ENCODE assay signal across 8 mouse cellular contexts in genomic region chr1:90153099-90153744, GRCm38 (mm10). TPM values are rescaled to one million over a fixed set of nuclear protein-coding genes. Genes with fewer than 3 reads are reported as not detected.
DNase-seq lines count a peak whose midpoint lies in the region; ATAC-seq and TF ChIP-seq lines count a peak whose summit lies in the region.
"Had no signal": no experiment of that assay in that cellular context is flagged by ENCODE, and none has a peak within 500 bp of the region (broad histone marks: within the 10 kb centered on the region; RNA-seq: fewer than 3 reads in every experiment).

TSS of gene Iqca (minus strand) at chr1:90153401.

- H3K9me3 ChIP-seq in forebrain, embryonic 14.5 days (replicated peaks; ENCODE audit: control insufficient read depth, low read length), result no peaks in the 10 kb centered on the region
- H3K9me3 ChIP-seq in heart, embryonic 16.5 days (replicated peaks; ENCODE audit: control insufficient read depth, low read length), result 0 out of 2 replicates have a peak, but pooled peaks cover 2% of the 10 kb centered on the region
- no peaks in the 10 kb centered on the region for H3K9me3 ChIP-seq in neural tube, embryonic 12.5 days

- no peaks in the 10 kb centered on the region for H3K36me3 ChIP-seq in forebrain, embryonic 14.5 days (ENCODE audit: control insufficient read depth, insufficient read depth, low read length)
- no peaks in the 10 kb centered on the region for H3K36me3 ChIP-seq in heart, embryonic 16.5 days (ENCODE audit: control insufficient read depth, insufficient read depth)
- H3K36me3 ChIP-seq in neural tube, embryonic 12.5 days, result no peaks in the 10 kb centered on the region
- no peaks in the 10 kb centered on the region for H3K36me3 ChIP-seq in testis, adult 2 months (ENCODE audit: control insufficient read depth, insufficient read depth, low read length)

- no peaks in the 10 kb centered on the region for H3K27me3 ChIP-seq in forebrain, embryonic 14.5 days (replicated peaks; ENCODE audit: control insufficient read depth, insufficient read depth, low read length)
- H3K27me3 ChIP-seq in heart, embryonic 16.5 days (ENCODE audit: control insufficient read depth, insufficient read depth, low read length), result peaks cover 29% of the 10 kb centered on the region
- H3K27me3 ChIP-seq in neural tube, embryonic 12.5 days (replicated peaks), result no peaks in the 10 kb centered on the region
- H3K27me3 ChIP-seq in testis, adult 2 months (ENCODE audit: control insufficient read depth, insufficient read depth, low read length), result no peaks in the 10 kb centered on the region

- DNase-seq in cerebellum, adult 8-10 months, result peak; percentile 4
- peak; percentile 89 for DNase-seq in forebrain, embryonic 14.5 days (ENCODE audit: low spot score)
- peak; percentile 86 for DNase-seq in kidney, postnatal 10 days
- peak; percentile 66 for DNase-seq in liver

- H3K4me3 ChIP-seq in forebrain, embryonic 14.5 days (ENCODE audit: low read depth, low read length), result peak within 1 kb of the TSS; percentile 15
- peak within 1 kb of the TSS; percentile 25 for H3K4me3 ChIP-seq in heart, embryonic 16.5 days (ENCODE audit: low read length)
- no peak within 1 kb of the TSS for H3K4me3 ChIP-seq in neural tube, embryonic 12.5 days
- H3K4me3 ChIP-seq in testis, adult 2 months (ENCODE audit: control insufficient read depth, low read depth, low read length), result peak within 1 kb of the TSS; percentile 75

- ATAC-seq in forebrain, embryonic 14.5 days, result peak; percentile 95
- peak; percentile 87 for ATAC-seq in heart, embryonic 16.5 days (replicated peaks; ENCODE audit: extremely low read depth, insufficient read depth, low FRiP score)
- ATAC-seq in neural tube, embryonic 12.5 days (ENCODE audit: low FRiP score, low read depth), result peak; percentile 91

- peak within 1 kb of the TSS; percentile 49 for H3K4me2 ChIP-seq in forebrain, embryonic 14.5 days (ENCODE audit: low read length)
- peak within 1 kb of the TSS; percentile 54 for H3K4me2 ChIP-seq in heart, embryonic 16.5 days (ENCODE audit: low read depth, low read length)
- H3K4me2 ChIP-seq in neural tube, embryonic 12.5 days (replicated peaks), result peak within 1 kb of the TSS; percentile 55

- 2% methylated on average over 18 of the region's 18 CpGs for WGBS in forebrain, embryonic 14.5 days
- 5% methylated on average over 18 of the region's 18 CpGs for WGBS in heart, embryonic 16.5 days
- 3% methylated on average over 18 of the region's 18 CpGs for WGBS in neural tube, embryonic 12.5 days

- H3K27ac ChIP-seq in forebrain, embryonic 14.5 days (ENCODE audit: low read depth, low read length), result peak within 1 kb of the TSS; percentile 48; the same call in 1 of the 2 replicates
- H3K27ac ChIP-seq in heart, embryonic 16.5 days (ENCODE audit: low read length), result no peak within 1 kb of the TSS
- no peak within 1 kb of the TSS for H3K27ac ChIP-seq in neural tube, embryonic 12.5 days
- no peak within 1 kb of the TSS for H3K27ac ChIP-seq in testis, adult 2 months (ENCODE audit: control insufficient read depth, insufficient read depth, low read depth, low read length)

- H3K4me1 ChIP-seq in forebrain, embryonic 14.5 days (ENCODE audit: control insufficient read depth, insufficient read depth, low read length), result peaks cover 9% of the 10 kb centered on the region
- peaks cover 10% of the 10 kb centered on the region for H3K4me1 ChIP-seq in heart, embryonic 16.5 days (ENCODE audit: control insufficient read depth, insufficient read depth, low read length)
- peaks cover 18% of the 10 kb centered on the region for H3K4me1 ChIP-seq in neural tube, embryonic 12.5 days
- peaks cover 10% of the 10 kb centered on the region for H3K4me1 ChIP-seq in testis, adult 2 months (ENCODE audit: control insufficient read depth, insufficient read depth, low read length)

- no peak for TF ChIP-seq CTCF in testis, adult 2 months (IDR thresholded peaks at IDR 0.05; ENCODE audit: control insufficient read depth, insufficient read depth, insufficient replicate concordance, low read depth, low read length)

- peak; percentile 68; the same call in 1 of the 2 replicates for TF ChIP-seq POLR2A in testis, adult 2 months (IDR thresholded peaks at IDR 0.05; ENCODE audit: control insufficient read depth, low read depth, low read length)

- H3K9ac ChIP-seq in forebrain, embryonic 14.5 days (ENCODE audit: low read length), result peak within 1 kb of the TSS; percentile 40; the same call in 1 of the 2 replicates
- H3K9ac ChIP-seq in heart, embryonic 16.5 days (ENCODE audit: low read length), result no peak within 1 kb of the TSS
- H3K9ac ChIP-seq in neural tube, embryonic 12.5 days, result no peak within 1 kb of the TSS

RNA-seq across cellular contexts. Expression of gene Iqca, which starts in this region (rescaled TPM):
- polyA plus RNA-seq in forebrain, embryonic 14.5 days (2014; fragmentation: Nextera tagmentation; extraction: Ambion mirVana), result 0.95 and 0.99 TPM in 2 replicates
- 0.16 and 0.37 TPM in 2 replicates for polyA plus RNA-seq in heart, embryonic 16.5 days (2015; fragmentation: Nextera tagmentation; extraction: Ambion mirVana)
- 0.13 TPM in 1 of 2 replicates, not detected in the other for polyA plus RNA-seq in neural tube, embryonic 12.5 days (2016; fragmentation: Nextera tagmentation; extraction: Ambion mirVana)
- polyA plus RNA-seq in testis, adult 2 months (2012; rRNA removed), result 16.8 and 19.1 TPM in 2 replicates
- polyA plus RNA-seq: liver, adult 2 months had no signal

Comparison
In these comparisons a context has a peak if more than half of its experiments do, and no peak if none do; other contexts are left out.
1. Peak in DNase-seq, ATAC-seq, H3K4me3 ChIP-seq, H3K27ac ChIP-seq, H3K9ac ChIP-seq and H3K4me2 ChIP-seq in forebrain, embryonic 14.5 days; RNA of the gene not detected or under 1 TPM.
2. Peak in ATAC-seq, H3K4me3 ChIP-seq and H3K4me2 ChIP-seq in heart, embryonic 16.5 days; RNA of the gene not detected or under 1 TPM.
3. Peak in ATAC-seq and H3K4me2 ChIP-seq in neural tube, embryonic 12.5 days; RNA of the gene not detected or under 1 TPM.
4. DNase-seq: peak in every context shown above with its lines; median percentile 89 in forebrain, embryonic 14.5 days; 86 in kidney, postnatal 10 days; 66 in liver; 4 in cerebellum, adult 8-10 months.